Mouse (Mus musculus) regulatory T cell (primary cell): Measurements from ENCODE around the gene Fam155a.

ENCODE experiments used
- in situ Hi-C: fragments of 300-600 bp; cut with MboI, MseI; formaldehyde crosslinking; loops from one replicate; pipeline ENCODE4 v1.15.1; 2025; ENCODE audit warnings: high pct_unique_total_duplicates

The Fam155a gene

GRCm38 (mm10) chr8:9288015-9288729 lies 482.8 kb downstream of the Fam155a start:
- in situ Hi-C loops: no loop called here

GRCm38 (mm10) chr8:9274117-9274516 lies 496.8 kb downstream of the Fam155a start:
- in situ Hi-C loops: no loop called here

GRCm38 (mm10) chr8:9264378-9264777 lies 506.6 kb downstream of the Fam155a start:
- in situ Hi-C loops: no loop called here

GRCm38 (mm10) chr8:9261527-9261926 lies 509.4 kb downstream of the Fam155a start:
- in situ Hi-C loops: no loop called here

DNA sequence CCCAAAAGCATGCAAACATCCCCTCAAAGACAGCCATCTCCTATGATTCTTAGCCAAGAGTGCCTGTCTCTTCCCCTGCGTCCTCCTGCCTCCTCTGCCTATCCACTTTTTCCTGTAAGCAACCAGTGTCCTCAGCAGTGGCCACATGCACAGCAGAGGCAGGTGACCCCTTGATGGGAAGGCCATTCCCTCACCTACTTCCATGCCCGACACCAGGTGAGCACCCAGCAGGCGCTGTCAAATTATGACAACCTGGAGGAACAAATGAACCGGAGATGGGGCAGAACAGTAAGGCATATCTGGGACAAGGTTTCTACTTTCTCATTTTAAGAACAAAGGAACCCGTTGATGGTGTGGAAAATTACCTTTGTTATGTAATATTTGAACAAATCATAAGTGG lies 515.6 kb downstream of the Fam155a start:
- in situ Hi-C loops: no loop called here

GRCm38 (mm10) chr8:9252991-9253390 lies 518.0 kb downstream of the Fam155a start:
- in situ Hi-C loops: no loop called here

DNA sequence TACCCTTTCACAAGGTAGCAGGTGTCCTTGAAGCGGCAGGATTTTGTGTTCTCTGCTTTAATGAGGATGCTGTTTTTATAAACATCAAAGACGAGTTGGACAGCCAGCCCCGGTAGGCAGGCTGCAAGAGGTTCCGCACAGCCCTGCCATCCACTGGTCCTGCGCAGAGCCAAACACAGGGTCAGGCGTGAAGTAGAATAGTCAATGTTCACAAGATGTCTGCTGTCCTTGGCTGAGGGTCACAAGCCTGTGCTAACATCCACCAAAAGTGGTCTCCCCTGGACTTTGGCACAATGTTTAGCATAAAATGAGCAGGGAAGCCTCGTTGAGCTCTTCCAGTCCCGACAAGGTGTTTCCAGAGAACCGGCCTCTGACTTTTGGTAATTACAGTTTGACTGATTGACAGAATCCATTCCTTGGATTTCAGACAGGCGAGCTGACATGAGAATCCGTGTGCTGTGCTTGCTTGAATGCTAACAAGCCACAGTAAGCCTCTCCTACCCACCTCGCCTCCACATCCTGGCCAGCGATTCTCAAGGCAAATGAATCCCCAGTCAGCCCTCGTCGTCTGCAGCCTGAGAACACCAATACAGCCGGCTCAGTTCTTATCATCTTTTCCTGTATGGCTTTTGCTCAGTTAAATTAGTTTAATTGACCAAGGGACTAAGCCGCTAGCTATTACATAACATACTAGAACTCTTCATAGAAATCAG lies 522.7 kb downstream of the Fam155a start:
- in situ Hi-C loops: loop anchor here (25.0 kb wide), 1 partner anchor 689 kb away; no protein-coding TSS in a partner anchor

- in situ Hi-C loops: loop anchor here (25.0 kb wide), 1 partner anchor 691 kb away; no protein-coding TSS in a partner anchor
These were observed 525.0 kb downstream of the Fam155a start for GRCm38 (mm10) chr8:9245994-9246393.

- in situ Hi-C loops: loop anchor here (25.0 kb wide), 1 partner anchor 696 kb away; no protein-coding TSS in a partner anchor
These were observed 530.0 kb downstream of the Fam155a start for GRCm38 (mm10) chr8:9240996-9241395.

GRCm38 (mm10) chr8:9239741-9240140 lies 531.2 kb downstream of the Fam155a start:
- in situ Hi-C loops: loop anchor here (25.0 kb wide), 1 partner anchor 698 kb away; no protein-coding TSS in a partner anchor

- in situ Hi-C loops: loop anchor here (25.0 kb wide), 1 partner anchor 698 kb away; no protein-coding TSS in a partner anchor
These were observed 532.0 kb downstream of the Fam155a start for GRCm38 (mm10) chr8:9238974-9239373.

DNA sequence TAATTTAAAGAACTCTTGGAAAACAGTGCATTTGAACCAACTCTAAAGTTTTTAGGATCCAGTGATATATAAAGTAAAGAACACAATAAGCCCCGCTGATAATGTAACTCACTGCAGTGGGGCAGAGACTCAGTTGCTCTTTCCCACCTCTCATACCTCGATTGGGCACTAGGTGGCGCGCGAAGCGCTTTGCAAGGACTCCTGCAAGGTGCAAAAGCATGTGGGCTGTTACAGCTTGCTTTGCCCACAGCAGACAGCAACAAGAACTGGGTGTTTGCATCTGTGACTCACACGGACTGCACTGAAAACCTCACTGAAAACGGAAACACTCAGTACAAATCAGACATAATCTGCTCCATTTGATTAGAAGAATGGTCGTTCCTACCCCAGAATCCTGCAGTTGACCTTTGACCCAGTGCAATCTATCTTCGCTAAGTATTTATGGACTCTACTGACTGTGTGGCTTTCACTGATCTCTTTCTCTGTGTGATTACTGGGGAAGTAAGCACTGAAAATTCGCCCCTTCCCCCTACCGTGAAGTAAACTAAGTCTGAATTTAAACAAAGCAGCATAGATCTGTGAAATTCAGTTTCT lies 537.5 kb downstream of the Fam155a start:
- in situ Hi-C loops: loop anchor here (25.0 kb wide), 1 partner anchor 704 kb away; no protein-coding TSS in a partner anchor

DNA sequence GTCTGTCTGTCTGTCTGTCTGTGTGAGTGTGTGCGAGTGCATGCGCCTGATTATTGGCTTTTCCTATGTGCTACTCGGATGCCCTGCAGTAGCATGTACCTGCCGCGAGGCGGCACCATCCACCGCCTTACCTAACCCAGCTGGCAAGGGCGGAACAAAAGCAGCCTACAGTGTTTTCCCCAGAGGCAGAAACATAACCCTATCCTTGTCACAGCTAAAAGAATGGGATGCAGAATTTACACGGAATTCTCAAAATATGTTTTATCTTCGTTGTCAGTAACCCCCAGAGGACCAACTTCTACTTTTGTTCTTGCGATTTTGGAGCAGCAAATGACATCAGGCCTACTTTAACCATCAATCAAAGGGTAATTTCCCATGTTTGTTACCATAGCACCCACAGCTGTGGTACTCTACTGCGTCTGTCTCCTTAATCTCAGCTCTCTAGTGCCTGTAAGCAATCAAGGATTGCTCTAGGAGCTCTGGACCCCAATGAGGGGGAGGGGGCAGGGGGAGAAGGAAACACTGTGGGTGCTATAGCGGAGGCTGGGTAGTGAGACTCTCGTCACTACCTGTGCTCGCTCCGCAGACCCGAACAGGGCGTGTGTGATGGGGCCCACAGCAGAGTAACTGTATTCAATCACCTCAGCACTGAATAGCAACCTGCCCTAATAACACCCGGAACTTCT lies 543.0 kb downstream of the Fam155a start:
- in situ Hi-C loops: loop anchor here (25.0 kb wide), 1 partner anchor 709 kb away; no protein-coding TSS in a partner anchor

GRCm38 (mm10) chr8:9226767-9227166 lies 544.2 kb downstream of the Fam155a start:
- in situ Hi-C loops: loop anchor here (25.0 kb wide), 1 partner anchor 711 kb away; no protein-coding TSS in a partner anchor

DNA sequence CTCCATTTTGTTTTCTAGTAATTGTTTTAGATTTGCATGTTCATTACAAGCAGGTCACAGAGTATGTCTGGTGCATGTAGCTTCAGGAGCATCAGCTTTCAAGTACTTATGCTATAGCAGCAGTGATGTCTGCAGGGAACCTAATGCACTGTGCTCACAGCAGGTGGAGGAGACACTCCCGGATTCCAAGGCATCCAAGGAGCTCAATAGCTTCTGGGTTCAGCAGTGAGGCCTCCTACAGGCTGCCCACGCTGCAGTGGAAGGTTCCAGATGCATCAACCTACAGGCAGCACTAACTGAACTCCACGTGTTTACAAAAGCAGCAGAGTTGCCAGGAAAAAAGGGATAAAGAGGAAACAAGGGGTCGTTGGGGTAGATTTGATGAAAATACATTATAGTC lies 559.2 kb downstream of the Fam155a start:
- in situ Hi-C loops: no loop called here

DNA sequence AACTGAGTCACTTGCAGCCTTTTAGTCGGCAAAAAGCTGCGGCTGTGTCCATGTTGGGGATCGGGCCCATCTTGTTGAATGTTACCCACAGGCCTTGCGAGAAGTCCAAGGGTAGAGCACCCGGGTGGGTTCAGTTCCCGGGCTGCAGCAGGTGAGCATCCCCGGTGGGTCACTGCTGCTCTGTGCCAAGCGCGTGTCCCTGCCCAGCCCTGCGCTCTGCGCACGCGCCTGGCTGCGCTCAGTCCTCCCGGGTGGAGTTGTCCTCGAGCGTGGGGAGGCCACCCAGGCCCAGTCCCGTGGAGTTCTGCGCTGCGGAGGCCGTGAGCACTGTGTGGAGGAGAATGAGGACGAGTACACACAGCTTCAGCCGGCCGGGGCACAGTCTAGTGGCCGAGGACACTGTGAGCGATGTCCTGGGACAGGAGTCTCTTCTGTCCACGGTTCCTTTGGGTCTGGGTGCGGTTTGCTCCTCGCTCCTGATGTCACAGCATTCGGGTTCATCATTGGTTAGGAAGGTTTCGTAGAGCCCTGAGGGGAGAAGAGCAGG lies 563.4 kb downstream of the Fam155a start:
- in situ Hi-C loops: no loop called here

DNA sequence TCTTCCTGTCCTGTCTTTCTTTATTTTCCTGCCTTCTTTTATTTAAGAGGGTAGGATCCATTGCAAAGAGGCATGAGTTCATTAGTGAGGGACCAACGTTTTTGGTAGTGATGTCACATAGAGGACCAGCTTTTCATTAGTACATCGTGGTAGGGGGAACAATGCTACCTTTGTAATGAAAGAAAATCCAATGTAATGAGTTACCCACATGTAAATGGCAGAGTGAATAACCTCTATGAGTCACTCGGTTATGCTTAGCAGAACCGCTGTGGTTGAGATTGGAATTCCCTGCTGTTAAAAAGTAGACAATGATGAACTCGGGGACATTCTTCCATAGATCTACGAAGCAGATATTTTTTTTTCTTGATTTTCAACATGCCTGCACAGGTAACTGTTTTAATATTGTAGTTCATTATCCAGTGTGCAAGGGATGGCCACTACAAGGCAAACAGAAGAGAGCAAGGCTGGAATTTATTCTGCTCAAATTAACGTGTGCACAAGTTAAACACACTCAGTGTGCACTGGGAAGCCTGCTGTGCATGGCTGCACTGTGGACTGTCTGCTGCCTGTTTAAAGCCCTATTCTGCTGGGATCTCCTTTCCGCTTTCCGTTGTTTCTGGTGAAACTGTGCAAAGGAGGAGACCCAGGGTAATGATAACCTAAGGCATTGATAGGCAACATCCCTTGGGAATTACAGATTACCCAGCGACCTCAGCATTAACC lies 566.5 kb downstream of the Fam155a start:
- in situ Hi-C loops: no loop called here

DNA sequence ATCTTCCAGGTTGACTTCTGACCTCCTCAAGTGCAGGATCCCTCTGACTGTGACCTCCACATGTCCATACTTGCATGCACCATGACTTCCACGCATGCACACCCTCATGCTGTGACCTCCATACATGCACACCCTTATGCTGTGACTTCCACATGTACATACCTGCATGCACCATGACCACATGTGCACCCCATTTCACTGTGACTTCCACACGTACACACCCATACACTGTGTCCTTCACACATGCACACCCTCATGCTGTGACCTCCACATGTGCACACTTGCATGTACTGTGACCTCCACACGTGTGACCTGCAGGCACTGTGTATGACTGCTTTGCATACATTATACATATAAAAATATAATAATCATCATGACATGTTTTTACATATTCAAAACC lies 570.9 kb downstream of the Fam155a start:
- in situ Hi-C loops: no loop called here

- in situ Hi-C loops: no loop called here
These were observed 579.3 kb downstream of the Fam155a start for GRCm38 (mm10) chr8:9191682-9192081.

- in situ Hi-C loops: no loop called here
These were observed 582.3 kb downstream of the Fam155a start for GRCm38 (mm10) chr8:9188616-9189015.

GRCm38 (mm10) chr8:9185200-9185599 lies 585.8 kb downstream of the Fam155a start:
- in situ Hi-C loops: no loop called here
